In genomic region chr11:99023094-99023493, GRCm38 (mm10) we compare ENCODE assay signal across 8 mouse cellular contexts. TPM values are rescaled to one million over a fixed set of nuclear protein-coding genes. Genes with fewer than 3 reads are reported as not detected.
DNase-seq lines count a peak whose midpoint lies in the region; ATAC-seq and TF ChIP-seq lines count a peak whose summit lies in the region.

No protein-coding gene starts in this region.

- peak overlapping the region; percentile 67 for H3K9ac ChIP-seq in heart, embryonic 15.5 days
- peak overlapping the region; percentile 95 for H3K9ac ChIP-seq in ES-E14 (ENCODE audit: insufficient read depth, low read depth, low read length, poor library complexity, severe bottlenecking)
- 0 out of 2 replicates have a peak overlapping the region, but pooled peaks have one; percentile 38 for H3K9ac ChIP-seq in forebrain, postnatal 0 days

- no peak for DNase-seq in heart, postnatal 10 days
- DNase-seq in ES-E14 (ENCODE audit: low read depth, low spot score), result no peak
- DNase-seq in forebrain, postnatal 0 days, result no peak
- no peak for DNase-seq in midbrain, embryonic 10.5 days (ENCODE audit: low spot score)
- DNase-seq in cerebellum, adult 11 months, result no peak
- no peak for DNase-seq in layer of hippocampus, postnatal 10 days (ENCODE audit: low spot score in 2 of 2)
- DNase-seq in adrenal gland, postnatal 10 days, result no peak

- peak overlapping the region; percentile 75 for H3K4me3 ChIP-seq in heart, embryonic 15.5 days
- peak overlapping the region; percentile 88 to 98 for H3K4me3 ChIP-seq in ES-E14 (ENCODE audit: insufficient read depth in 1 of 2, low read depth in 1 of 2, low read length in 2 of 2, poor library complexity in 1 of 2, severe bottlenecking in 1 of 2)
- H3K4me3 ChIP-seq in forebrain, postnatal 0 days (ENCODE audit: low read depth, low read length), result peak overlapping the region; percentile 46; the same call in 1 of the 2 replicates
- H3K4me3 ChIP-seq in midbrain, embryonic 10.5 days, result peak overlapping the region; percentile 88

- no peak for TF ChIP-seq CTCF in forebrain, postnatal 0 days (IDR thresholded peaks at IDR 0.05; ENCODE audit: low read depth)

- no peak for ATAC-seq in heart, embryonic 15.5 days (replicated peaks; ENCODE audit: insufficient number of reproducible peaks, insufficient read depth, low FRiP score, low read depth)
- no peak for ATAC-seq in forebrain, postnatal 0 days

- H3K9me3 ChIP-seq in heart, embryonic 15.5 days (replicated peaks), result no peaks in the 10 kb centered on the region
- no peaks in the 10 kb centered on the region for H3K9me3 ChIP-seq in ES-E14 (ENCODE audit: control insufficient read depth, insufficient read depth, low read depth, low read length)
- H3K9me3 ChIP-seq in forebrain, postnatal 0 days (ENCODE audit: low read length), result no peaks in the 10 kb centered on the region
- H3K9me3 ChIP-seq in midbrain, embryonic 10.5 days (replicated peaks), result no peaks in the 10 kb centered on the region

- intact Hi-C loops in heart, postnatal 10 days (cut with DNase I), result no loop called here

- H3K4me1 ChIP-seq in heart, embryonic 15.5 days (replicated peaks), result peaks cover 27% of the 10 kb centered on the region
- H3K4me1 ChIP-seq in ES-E14 (ENCODE audit: control insufficient read depth in 2 of 2, insufficient read depth in 2 of 2, low read length in 2 of 2, poor library complexity in 1 of 2), result peaks cover 2 to 5% of the 10 kb centered on the region in 2 experiments; a peak in 1 of 4 replicates
- H3K4me1 ChIP-seq in forebrain, postnatal 0 days (ENCODE audit: insufficient read depth), result no peaks in the 10 kb centered on the region
- peaks cover 38% of the 10 kb centered on the region for H3K4me1 ChIP-seq in midbrain, embryonic 10.5 days

- H3K4me2 ChIP-seq in heart, embryonic 15.5 days, result peak overlapping the region; percentile 69
- peak overlapping the region; percentile 69 for H3K4me2 ChIP-seq in forebrain, postnatal 0 days (ENCODE audit: low read depth)

- H3K27ac ChIP-seq in heart, embryonic 15.5 days, result no peak overlapping the region
- H3K27ac ChIP-seq in ES-E14 (ENCODE audit: insufficient read depth, low read depth, low read length, poor library complexity, severe bottlenecking), result no peak overlapping the region
- H3K27ac ChIP-seq in forebrain, postnatal 0 days (ENCODE audit: low read depth, low read length), result no peak overlapping the region
- peak overlapping the region; percentile 98 for H3K27ac ChIP-seq in midbrain, embryonic 10.5 days (replicated peaks)

- in situ Hi-C loops in ES-E14 (cut with MboI; ENCODE audit: low sequenced_read_pairs in 2 of 2, unreplicated experiment in 2 of 2), result loop anchor here in 1 of 2 experiments (25.0 kb wide), 2 partner anchors 786 to 1861 kb away; partner anchors contain the start of gene Tbkbp1

- H3K27me3 ChIP-seq in heart, embryonic 15.5 days, result no peaks in the 10 kb centered on the region
- no peaks in the 10 kb centered on the region for H3K27me3 ChIP-seq in forebrain, postnatal 0 days (ENCODE audit: insufficient read depth, low read length)
- no peaks in the 10 kb centered on the region for H3K27me3 ChIP-seq in midbrain, embryonic 10.5 days (ENCODE audit: low read depth, poor library complexity, severe bottlenecking)

- H3K36me3 ChIP-seq in heart, embryonic 15.5 days, result peaks cover 32% of the 10 kb centered on the region
- H3K36me3 ChIP-seq in ES-E14 (ENCODE audit: control insufficient read depth, insufficient read depth, low read length, poor library complexity, severe bottlenecking), result peaks cover 27% of the 10 kb centered on the region
- no peaks in the 10 kb centered on the region for H3K36me3 ChIP-seq in forebrain, postnatal 0 days (ENCODE audit: insufficient read depth)
- H3K36me3 ChIP-seq in midbrain, embryonic 10.5 days, result peaks cover 45% of the 10 kb centered on the region

- WGBS in heart, embryonic 15.5 days, result 3% methylated on average over 4 of the region's 4 CpGs
- 3% methylated on average over 4 of the region's 4 CpGs for WGBS in forebrain, postnatal 0 days
- WGBS in midbrain, embryonic 10.5 days, result 14% methylated on average over 4 of the region's 4 CpGs

TF ChIP-seq in ES-E14, 5 proteins besides CTCF, POLR2A, EP300 and RAD21:
- no peak for TF ChIP-seq ZC3H11A (IDR thresholded peaks at IDR 0.05; ENCODE audit: borderline replicate concordance, low read depth, low read length)
- TF ChIP-seq MAFK (IDR thresholded peaks at IDR 0.05; ENCODE audit: insufficient read depth, low read depth, low read length), result no peak
- TF ChIP-seq ZNF384 (IDR thresholded peaks at IDR 0.05; ENCODE audit: low read depth, low read length), result no peak
- TF ChIP-seq HCFC1 (IDR thresholded peaks at IDR 0.05; ENCODE audit: borderline replicate concordance, insufficient read depth, low read length), result no peak
- TF ChIP-seq CHD2 (IDR thresholded peaks at IDR 0.05; ENCODE audit: low read depth, low read length), result no peak

RNA-seq across cellular contexts. Expression of gene Top2a, which starts 0.9 kb away (rescaled TPM):
- 149 and 159 TPM in 2 replicates for polyA plus RNA-seq in heart, embryonic 15.5 days (2015; fragmentation: Nextera tagmentation; extraction: Ambion mirVana)
- 10 to 100 TPM; 53.3 to 57.0 TPM for total RNA-seq in heart, postnatal 10 days (2021)
- 353 and 381 TPM in 2 replicates for total RNA-seq in ES-E14 (2012; rRNA removed)
- total RNA-seq in forebrain, postnatal 0 days (2014; rRNA removed), result 30.2 and 40.7 TPM in 2 replicates
- 18.1 and 19.7 TPM in 2 replicates for polyA plus RNA-seq in forebrain, postnatal 0 days (2015; fragmentation: Nextera tagmentation; extraction: Ambion mirVana)
- polyA plus RNA-seq in midbrain, embryonic 10.5 days (2016; fragmentation: Nextera tagmentation; extraction: Ambion mirVana), result 357 and 364 TPM in 2 replicates
- 10 to 100 TPM; 16.6 to 19.1 TPM for total RNA-seq in layer of hippocampus, postnatal 10 days (2021)
- total RNA-seq in adrenal gland, postnatal 10 days (2021), result 10 to 100 TPM; 54.0 to 73.1 TPM

RNA-seq across cellular contexts. Expression of gene Igfbp4, which starts 17.9 kb away (rescaled TPM):
- polyA plus RNA-seq in heart, embryonic 15.5 days (2015; fragmentation: Nextera tagmentation; extraction: Ambion mirVana), result 344 and 469 TPM in 2 replicates
- 100 to 1,000 TPM; 192 to 218 TPM for total RNA-seq in heart, postnatal 10 days (2021)
- 31.5 and 38.8 TPM in 2 replicates for total RNA-seq in ES-E14 (2012; rRNA removed)
- total RNA-seq in forebrain, postnatal 0 days (2014; rRNA removed), result 99.0 and 102 TPM in 2 replicates
- 128 and 142 TPM in 2 replicates for polyA plus RNA-seq in forebrain, postnatal 0 days (2015; fragmentation: Nextera tagmentation; extraction: Ambion mirVana)
- 290 and 322 TPM in 2 replicates for polyA plus RNA-seq in midbrain, embryonic 10.5 days (2016; fragmentation: Nextera tagmentation; extraction: Ambion mirVana)
- total RNA-seq in layer of hippocampus, postnatal 10 days (2021), result 10 to 100 TPM; 95.0 to 96.7 TPM
- 100 to 1,000 TPM; 219 to 333 TPM for total RNA-seq in adrenal gland, postnatal 10 days (2021)

RNA-seq across cellular contexts. Expression of gene Gjd3, which starts 40.3 kb away (rescaled TPM):
- 3.6 and 4.4 TPM in 2 replicates for polyA plus RNA-seq in heart, embryonic 15.5 days (2015; fragmentation: Nextera tagmentation; extraction: Ambion mirVana)
- 1 to 10 TPM; 1.3 to 2.0 TPM for total RNA-seq in heart, postnatal 10 days (2021)
- 0.27 and 1.7 TPM in 2 replicates for total RNA-seq in ES-E14 (2012; rRNA removed)
- 1.2 and 1.4 TPM in 2 replicates for total RNA-seq in forebrain, postnatal 0 days (2014; rRNA removed)
- 2.0 and 2.7 TPM in 2 replicates for polyA plus RNA-seq in forebrain, postnatal 0 days (2015; fragmentation: Nextera tagmentation; extraction: Ambion mirVana)
- 0.16 TPM in 1 of 2 replicates, not detected in the other for polyA plus RNA-seq in midbrain, embryonic 10.5 days (2016; fragmentation: Nextera tagmentation; extraction: Ambion mirVana)
- total RNA-seq in layer of hippocampus, postnatal 10 days (2021), result 1 to 10 TPM; 2.4 to 3.6 TPM
- under 1 TPM; 0.45 to 0.73 TPM for total RNA-seq in adrenal gland, postnatal 10 days (2021)

Comparison
In these comparisons a context has a peak if more than half of its experiments do, and no peak if none do; other contexts are left out.
1. H3K9ac ChIP-seq: peak in every context shown above with its lines; median percentile 95 in ES-E14; 67 in heart, embryonic 15.5 days; 38 in forebrain, postnatal 0 days.